Mouse (Mus musculus): ENCODE data around the gene Cops2. TPM values are rescaled to one million over a fixed set of nuclear protein-coding genes. Genes with fewer than 3 reads are reported as not detected.

Gene Cops2
- polyA plus RNA-seq, 1 experiment from 2014 or later: 93.1 TPM

Other genes starting within 250 kb of the Cops2 start
- gene Cep152, start 234.0 kb downstream of the Cops2 start, polyA plus RNA-seq (2016; fragmentation: Nextera tagmentation; extraction: Ambion mirVana): 9.5 and 10.1 TPM in 2 replicates
- 345 and 361 TPM in 2 replicates for gene Eid1, start 186.0 kb downstream of the Cops2 start, polyA plus RNA-seq (2016; fragmentation: Nextera tagmentation; extraction: Ambion mirVana)
- gene Shc4, start 135.0 kb downstream of the Cops2 start, polyA plus RNA-seq (2016; fragmentation: Nextera tagmentation; extraction: Ambion mirVana): 2.5 and 2.7 TPM in 2 replicates
- gene Secisbp2l, start 76.3 kb downstream of the Cops2 start, polyA plus RNA-seq (2016; fragmentation: Nextera tagmentation; extraction: Ambion mirVana): 21.8 and 22.8 TPM in 2 replicates
- 40.3 and 41.3 TPM in 2 replicates for gene Galk2, start within 50 bp of the Cops2 start, polyA plus RNA-seq (2016; fragmentation: Nextera tagmentation; extraction: Ambion mirVana)
- gene Fgf7, start 175.5 kb upstream of the Cops2 start, polyA plus RNA-seq (2016; fragmentation: Nextera tagmentation; extraction: Ambion mirVana): 6.4 and 6.8 TPM in 2 replicates